Mouse (Mus musculus): ENCODE results near the gene Cdc123.
"Not testable (repeated sequence)": the region's sequence is repeated elsewhere in the genome, so short reads cannot be mapped to it uniquely, and the experiment has no call there.

Cdc123 gene

DNA sequence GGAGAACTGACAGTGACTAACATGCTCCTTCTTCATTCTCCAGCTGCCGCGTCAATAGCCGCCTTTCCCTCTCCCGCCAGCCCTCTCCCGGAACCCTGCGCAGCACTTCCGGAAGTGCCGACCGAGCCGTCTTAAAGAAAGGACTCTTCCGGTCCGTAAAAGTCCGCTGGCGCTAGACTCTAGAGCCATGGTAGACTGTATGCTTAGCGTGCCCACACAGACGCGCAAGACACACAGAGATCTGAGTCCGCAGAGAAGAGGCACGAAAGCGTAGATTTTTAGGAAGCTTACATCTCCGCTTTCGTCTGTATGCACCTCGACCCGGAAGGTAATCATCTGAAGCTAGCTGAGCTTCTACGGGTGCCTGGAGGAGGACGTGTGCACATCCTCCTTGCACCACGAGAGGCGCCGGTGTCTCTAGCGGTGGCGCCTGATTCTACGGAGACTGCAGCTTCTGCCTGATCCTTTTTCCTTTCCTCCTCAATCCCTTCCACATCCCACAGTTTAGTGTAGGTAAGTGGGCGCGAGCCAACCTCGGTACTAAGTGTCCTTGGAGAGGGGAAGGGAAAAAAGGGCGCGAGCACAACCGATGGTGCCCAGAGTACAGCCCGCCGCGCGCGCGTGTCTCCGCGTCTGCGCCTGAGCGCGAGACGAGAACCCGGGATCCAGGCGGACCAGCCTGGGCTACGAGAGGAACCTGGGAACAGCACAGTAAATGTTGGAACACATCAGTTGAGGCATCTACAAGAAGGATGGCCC is at the start of gene Cdc123, which contains the start of gene Nudt5:
Gene Cdc123 (minus strand): TSS at position 292 of the 759 bp plus-strand sequence.
Gene Nudt5 (plus strand): TSS at position 147 of the 759 bp plus-strand sequence.
- peak; percentile 91 for DNase-seq (ENCODE audit: low spot score)

DNA sequence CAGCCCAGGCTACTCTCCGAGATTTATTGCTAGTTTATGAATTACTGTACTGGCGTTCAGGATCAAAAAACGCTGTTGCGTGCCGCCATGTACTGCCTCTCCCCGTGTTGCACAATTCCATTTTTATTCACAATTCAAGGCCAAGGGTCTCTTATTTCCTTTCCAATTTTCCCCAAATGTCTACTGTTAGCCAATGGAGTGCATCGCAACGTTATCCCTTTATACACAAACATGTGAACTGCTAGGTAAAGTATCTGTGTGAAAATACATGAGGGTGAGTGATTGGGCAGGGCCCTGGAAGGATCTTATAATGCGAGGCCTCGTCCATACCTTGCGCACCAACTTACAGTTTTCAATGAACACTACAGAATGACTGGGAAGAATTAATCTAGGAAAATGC is 49.3 kb upstream of the Cdc123 start:
- no peak for DNase-seq (ENCODE audit: low spot score)

DNA sequence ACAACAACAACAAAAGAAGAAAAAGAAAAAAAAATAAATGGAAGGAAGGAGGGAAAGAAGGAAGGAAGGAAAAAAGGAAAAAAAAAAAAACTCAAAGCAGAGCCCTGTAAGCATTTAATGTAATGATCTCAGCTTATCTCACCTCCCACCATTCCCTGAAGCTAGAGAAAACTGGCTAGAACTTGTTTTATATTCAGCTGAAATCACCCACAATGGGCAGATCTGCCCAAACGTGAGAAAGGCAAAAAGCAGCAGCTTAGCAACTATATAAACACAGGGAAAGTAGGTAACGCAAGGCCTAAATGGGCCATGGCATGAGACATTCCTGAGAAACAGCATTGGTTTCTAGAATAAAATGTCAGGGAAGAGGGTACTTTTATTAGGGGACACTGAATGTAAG is 44.4 kb upstream of the Cdc123 start:
- no peak for DNase-seq (ENCODE audit: low spot score)

DNA sequence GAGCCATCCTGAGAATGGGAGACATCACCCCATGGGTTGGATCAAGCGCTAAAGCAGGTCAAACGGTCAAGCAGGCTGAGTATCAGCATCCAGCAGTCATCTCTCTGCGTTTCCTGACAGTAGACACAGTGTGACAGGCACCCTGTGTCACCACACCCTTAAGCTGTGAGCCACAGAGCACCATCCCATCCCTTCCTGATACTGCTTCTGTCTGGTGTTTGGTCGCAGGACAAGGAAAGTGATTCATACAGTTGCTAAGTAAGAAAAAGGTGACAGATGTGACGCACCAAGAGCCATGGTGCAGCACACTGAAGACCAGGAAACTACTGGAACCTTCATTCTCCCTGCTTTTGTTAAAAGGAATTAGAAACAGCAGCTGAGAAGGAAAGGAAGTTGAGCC is 43.9 kb upstream of the Cdc123 start:
- DNase-seq (ENCODE audit: low spot score), result no peak

DNA sequence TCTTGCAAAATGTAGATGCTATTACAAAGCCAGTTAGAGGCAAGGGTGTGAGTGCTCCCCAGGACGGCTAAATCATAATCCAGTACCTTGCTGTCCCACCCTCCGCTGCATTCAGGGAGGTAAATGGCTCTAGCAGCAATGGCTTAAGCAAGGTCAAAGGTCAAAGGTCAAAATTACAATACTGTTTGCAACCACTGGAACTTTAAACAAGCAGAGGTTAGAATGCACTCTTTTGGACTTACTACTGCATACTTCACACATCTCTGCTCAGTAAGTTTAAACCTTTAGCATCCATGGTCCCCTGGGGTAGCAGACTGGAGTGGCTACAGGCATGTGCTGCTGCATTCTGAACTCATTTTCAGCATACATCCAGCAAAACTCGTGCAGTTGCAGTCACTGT is 32.5 kb upstream of the Cdc123 start:
- no peak for DNase-seq (ENCODE audit: low spot score)

DNA sequence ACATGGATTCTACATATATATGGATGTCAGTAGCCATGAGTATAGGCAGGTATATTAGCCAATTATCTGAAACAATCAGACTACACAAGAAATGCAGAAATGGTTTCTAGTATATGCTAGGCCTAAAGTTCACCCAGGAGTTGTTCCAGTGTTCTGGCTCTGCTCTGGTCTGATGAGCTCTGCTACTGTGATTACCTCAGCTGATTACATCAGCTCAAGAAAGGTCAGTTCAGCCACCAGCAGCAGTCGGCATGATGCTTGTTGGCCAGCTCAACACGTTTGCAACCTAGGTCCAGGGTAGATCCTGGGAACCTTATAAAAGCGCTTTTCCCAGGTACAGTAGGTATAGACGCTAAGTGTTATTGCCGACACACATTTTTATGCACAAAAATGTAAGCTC is 24.8 kb upstream of the Cdc123 start:
- no peak for DNase-seq (ENCODE audit: low spot score)

DNA sequence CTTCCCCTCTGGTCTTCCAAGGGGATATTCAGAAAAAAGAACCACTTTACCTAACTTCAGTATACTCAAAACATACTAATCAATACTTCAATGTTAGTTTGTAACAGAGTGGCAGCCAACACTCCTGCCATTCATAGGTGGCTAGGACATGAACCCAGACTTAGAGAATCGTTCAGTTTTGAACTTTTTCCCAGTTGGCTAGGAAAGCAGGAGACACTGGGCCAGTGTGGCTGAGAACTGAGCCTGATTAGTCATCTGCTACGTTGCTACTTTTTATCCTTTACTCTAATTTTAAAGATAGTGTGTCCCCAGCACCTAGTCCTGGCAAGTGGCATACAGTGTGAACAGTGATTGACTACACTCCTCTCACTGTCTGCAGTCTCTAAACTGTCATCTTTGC is 22.7 kb upstream of the Cdc123 start:
- DNase-seq (ENCODE audit: low spot score), result no peak

DNA sequence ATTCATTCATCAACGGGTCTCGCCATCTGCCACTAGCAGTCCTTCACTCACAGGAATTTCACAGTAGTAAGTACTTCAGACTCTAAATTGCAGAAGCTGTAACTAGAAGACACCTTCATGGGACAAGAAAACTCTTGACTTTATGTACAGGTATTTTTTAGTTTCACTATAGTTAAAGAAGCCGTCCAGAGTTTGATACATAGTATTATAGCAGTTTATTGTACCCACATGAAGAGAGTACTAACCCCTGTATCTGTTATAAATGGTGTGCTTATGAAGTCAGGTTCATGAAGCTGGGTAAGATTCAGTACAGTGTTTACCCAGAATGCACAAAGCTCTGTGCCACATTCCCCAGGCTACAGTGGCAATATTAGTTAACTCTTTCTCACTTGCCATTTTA is 17.9 kb upstream of the Cdc123 start, which contains the start of gene Gm13199:
Gene Gm13199 (minus strand): TSS at position 101 of the 400 bp plus-strand sequence.
- DNase-seq (ENCODE audit: low spot score), result no peak

DNA sequence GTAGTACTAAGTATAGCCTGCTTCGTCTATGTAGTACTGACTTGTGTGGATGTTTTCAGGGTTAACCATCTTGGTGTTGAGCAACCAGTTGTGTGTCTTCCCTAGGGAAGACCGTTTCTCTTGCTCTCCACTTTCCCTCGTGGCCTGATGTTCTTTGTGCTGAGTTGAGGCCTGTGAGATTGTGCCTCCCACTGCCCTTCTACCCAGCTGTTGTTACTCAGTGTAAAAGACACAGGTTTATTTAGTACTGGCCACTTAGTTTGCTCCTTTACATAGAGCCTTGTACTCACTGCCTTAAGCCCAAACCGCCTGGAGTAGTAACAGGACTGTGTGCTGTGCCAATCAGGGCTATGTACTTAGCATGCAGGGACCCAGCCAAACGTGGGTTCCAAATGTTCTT is 6.9 kb upstream of the Cdc123 start:
- no peak for DNase-seq (ENCODE audit: low spot score)

DNA sequence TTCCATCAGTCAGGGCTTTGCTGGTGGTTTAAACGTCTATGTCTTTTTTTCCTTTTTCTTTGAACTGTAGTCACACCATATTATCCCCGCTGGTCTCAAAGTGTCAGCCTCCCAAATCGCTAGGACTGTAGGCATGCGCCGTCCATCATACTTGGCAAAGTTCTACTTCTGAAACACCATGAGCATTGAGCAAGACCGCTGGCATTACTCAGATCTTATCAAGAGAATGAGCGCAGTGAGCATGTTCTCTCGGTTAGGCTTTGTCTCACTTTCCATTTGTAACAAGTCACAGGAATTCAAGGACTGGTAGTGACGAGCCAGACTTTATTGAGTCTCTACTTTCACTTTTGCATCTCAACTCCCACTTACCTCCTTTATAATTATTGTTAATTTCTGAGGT is 6.2 kb upstream of the Cdc123 start:
- DNase-seq (ENCODE audit: low spot score), result no peak

DNA sequence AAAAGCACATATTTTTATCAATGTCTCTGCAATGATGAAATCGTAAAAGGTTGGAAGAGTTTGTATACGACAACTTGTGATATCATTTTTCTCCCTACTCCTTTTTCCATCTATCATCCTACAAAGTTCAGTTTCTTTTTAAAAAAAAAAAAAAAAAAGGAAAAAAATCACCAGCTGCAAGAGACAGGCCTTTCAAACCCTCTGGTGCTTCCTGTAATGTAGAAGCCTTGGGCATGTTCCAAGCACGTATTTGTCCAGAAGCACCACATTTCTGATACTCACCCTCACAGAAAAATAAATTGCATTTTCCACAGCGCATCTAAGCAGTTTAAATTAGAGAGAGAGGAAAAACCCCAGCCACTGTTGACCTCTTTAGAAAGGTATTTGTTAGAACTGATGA is 862 bp upstream of the Cdc123 start:
- DNase-seq (ENCODE audit: low spot score), result no peak

DNA sequence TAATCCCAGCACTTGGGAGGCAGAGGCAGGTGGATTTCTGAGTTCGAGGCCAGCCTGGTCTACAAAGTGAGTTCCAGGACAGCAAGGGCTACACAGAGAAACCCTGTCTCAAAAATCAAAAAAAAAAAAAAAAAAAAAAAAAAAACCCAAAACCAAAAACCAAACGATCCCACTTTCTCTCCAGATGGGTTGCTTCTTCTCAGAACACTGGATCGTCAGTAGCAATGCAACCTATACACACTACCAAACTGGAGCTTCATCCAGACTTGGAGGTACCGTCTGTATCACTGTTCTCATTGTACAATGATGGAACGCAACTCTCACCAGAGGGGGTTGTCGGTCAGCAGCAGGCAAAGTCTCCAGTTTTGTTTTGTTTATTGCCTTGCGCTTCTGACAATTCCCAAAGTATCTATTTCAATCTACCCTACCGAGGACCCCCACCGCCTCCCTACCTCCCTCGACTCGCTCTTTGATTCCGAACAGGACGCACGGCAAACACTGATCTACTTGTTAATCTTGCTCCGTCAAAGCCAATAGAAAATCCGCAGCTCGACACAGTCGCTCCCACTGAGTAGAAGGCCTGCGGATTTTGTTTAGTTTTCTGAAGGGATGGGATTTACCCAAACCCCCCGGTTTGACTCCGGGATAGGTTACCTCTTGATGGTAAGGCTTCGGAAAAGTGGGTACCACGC is 637 bp downstream of the Cdc123 start:
- DNase-seq (ENCODE audit: low spot score), result no peak

DNA sequence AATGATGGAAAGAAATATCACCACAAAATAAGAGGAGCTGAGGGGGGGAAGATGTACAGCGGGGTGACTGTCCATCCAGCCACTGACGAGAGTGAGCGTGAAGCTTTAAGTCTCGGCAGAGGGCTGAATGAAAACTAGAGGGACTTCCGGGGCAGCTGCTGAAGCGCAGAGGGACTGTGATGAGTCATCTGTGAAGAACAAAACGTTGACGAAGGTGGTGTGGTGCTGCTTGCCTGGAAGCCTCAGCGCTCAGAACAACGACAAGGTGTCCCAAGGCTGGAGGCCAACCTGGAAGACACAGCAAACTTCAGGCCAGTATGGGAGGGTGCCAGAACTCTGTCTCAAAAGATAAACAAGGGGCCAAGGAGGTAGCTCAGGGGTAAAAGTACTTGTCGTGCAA is 4.1 kb downstream of the Cdc123 start:
- DNase-seq (ENCODE audit: low spot score), result no peak

DNA sequence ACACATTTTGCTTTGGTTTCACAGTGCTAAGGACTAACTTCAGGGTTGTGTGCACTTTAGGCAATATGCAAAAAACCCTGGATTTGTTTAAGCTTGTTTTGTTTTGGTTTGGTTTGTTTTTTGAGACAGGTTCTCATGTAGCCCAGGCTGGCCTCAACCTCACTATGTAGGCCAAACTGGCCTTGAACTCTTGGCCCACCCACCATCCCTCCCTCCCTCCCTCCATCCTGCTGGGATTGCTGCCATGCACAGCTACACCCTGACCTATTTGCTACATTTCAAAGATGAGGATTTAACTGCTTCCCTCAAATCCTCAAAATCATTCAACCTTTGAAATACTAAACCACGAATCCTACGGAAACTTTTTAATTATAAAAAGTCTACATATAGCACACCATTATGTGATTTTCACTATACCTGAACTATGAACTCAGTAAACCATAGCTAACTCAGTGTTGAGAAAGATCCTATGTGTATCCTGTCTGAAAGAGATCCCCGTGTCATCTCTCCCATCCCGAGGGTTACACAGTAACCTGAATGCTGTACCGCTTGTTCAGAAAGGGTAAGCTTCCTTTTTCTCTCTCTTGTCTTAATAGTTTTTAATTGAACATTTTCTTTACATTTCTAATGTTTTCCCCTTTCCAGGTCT is 19.6 kb downstream of the Cdc123 start:
- DNase-seq (ENCODE audit: low spot score), result no peak

DNA sequence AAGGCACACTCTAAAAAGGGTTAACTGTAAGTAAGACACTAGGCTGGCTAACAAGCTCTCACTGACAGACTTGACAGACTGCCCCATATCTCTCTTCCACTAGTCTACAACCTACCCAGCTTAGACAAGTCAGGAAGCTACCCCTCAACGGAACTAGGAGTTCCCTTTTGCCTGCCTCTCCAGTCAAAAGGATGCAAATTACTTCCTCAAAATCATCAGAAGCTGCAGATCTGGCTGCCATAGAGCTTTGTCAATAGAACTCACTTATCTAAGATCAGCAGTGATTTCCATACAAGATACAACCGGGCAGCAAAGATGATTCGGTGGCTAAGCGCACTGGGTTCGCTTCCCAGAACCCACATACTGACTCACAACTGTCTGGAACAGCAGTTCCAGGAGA is 20.3 kb downstream of the Cdc123 start:
- DNase-seq (ENCODE audit: low spot score), result no peak

DNA sequence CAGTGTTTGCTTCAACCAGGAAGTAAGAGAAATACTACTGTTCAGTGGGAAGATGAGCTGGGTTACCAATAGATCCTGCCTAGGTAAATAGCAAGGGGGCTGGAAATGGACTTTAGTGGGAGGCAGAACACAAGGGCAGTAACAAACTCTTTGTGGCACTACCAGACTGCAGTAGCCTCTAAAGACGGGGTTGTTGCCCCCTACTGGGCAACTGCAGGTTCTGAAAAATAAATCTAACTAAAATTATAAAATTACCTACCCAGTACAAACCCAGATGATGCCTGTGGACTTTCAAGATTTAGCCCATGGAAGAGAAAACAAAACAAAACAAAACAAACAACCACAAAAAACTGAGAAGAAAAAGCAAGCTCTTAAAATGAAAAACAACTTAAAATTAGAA is 20.8 kb downstream of the Cdc123 start:
- no peak for DNase-seq (ENCODE audit: low spot score)

DNA sequence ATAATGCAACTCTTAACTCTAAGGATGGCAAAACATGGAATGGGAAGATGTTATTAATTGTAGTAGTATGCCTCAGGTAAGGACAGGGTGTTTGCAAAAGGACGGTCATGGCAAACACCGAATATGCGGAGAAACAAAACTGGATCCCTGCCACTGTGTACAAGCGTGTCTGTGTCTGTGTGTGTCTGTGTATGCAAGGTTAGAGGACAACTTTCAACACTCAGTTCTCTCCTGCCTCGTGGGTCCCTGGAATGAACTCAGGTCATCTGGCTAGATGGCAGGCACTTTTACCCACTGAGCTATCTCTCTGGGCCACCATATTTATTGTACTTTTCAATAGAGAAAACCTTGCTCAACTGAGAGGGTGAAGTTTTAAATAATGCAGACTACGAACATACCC is 22.5 kb downstream of the Cdc123 start:
- DNase-seq (ENCODE audit: low spot score), result no peak

DNA sequence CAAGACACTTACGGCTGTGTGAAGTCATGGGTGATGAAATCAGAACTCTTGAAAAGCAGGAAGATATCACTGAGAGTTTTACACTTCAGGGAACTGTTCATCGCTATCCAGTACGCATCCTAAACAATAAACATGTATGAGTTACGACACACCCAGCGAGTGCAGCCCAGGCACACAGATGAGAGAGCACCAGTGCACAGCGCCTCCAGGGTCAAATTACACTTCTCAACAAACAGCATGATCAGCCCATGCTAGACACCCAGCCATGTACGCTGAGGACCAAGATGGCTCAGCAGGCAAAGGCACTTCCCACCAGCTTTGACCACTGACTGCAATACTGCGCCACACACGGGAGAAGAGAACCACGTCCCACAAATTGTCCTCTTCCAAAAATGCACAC is 23.7 kb downstream of the Cdc123 start:
- no peak for DNase-seq (ENCODE audit: low spot score)

DNA sequence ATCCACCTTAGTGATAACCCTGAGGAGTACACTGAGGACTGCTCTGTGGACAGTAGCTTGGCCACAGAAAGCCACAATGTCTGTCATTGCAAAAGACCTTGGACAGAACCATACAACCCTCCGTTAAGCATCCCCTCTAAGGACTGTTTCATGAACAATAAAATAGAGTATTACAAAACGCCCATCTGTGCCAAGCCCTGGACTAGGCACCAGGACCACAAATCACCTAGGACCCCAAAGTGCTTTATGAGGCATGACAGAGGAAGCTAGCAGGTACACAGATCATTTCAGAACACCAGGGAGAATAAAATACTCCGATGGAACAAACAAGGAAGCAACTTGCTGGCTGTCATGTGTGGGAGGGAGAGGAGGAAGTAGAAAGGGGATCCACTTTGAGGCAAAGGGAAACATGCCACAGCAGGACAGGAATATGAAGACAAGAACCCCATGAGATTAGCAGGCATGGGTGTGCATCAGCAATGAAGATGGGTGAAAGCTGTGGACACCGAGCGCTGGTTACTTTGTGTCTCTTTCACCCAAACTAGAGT is 33.7 kb downstream of the Cdc123 start:
- DNase-seq (ENCODE audit: low spot score), result no peak

DNA sequence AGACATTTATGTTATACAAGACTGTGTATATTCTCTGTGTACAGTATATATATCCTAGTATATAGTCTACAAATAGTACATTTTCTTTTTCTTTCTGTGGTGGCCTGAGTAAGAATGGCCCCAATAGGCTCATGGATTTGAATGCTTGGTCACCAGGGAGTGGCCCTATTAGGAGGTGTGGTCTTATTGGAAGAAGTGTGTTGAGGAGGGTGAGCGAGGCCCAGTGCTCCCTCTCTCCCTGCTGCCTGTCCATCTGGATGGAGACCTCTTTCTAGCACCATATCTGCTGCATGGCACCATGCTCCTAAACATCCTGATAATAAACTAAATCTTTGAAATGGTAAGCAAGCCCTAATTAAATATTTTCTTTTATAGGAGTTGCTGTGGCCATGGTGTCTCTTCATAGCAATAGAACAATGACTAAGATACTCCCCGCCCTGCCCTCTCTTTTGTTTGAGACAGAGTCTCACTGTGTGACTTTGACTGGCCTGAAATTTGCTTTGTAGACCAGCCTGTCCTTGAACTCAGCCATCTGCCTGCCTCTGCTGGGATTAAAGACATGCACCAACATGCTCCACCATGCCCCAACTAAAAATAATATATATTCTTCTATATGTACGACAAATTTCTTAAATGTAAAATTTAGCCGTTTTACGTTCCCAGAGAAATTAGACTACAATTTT is 34.8 kb downstream of the Cdc123 start:
- no peak for DNase-seq (ENCODE audit: low spot score)

DNA sequence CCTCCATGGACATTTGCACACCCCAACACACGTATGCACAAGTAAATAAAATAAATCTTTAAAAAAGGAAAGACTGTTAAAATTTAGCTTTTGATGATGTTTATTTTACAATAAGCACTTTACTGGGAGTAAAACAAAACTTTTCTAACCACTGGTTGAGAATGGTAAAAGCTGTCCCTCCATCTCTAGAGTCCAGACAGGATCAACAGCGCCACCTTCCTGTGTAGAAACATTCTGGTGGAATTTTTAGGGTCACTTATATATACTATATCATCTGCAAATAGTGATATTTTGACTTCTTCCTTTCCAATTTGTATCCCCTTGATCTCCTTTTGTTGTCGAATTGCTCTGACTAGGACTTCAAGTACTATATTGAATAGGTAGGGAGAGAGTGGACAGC is 38.8 kb downstream of the Cdc123 start:
- DNase-seq (ENCODE audit: low spot score), result not testable (repeated sequence)

DNA sequence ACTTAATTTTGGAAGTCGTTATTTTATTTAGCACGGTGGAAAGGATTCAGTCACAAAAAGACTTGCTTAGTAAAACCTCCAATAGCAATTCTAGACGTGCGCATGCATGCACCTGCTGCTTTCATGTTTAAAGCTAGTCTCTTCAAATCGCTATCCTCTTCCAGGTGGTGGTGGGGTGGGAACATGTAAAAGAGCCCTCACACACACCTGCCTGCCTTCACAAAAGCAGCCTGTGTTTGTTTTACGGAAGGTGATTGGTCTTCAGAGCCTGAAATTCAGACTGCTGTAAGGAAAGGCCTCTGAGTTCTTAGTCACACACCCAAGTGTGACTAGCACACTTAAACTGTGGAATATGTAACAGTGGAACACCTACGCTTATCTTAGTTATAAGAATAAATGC is 39.7 kb downstream of the Cdc123 start:
- no peak for DNase-seq (ENCODE audit: low spot score)

Measured in left cerebral cortex, adult 11 months (tissue).